Mouse (Mus musculus) limb, embryonic 12.5 days (tissue): ENCODE data around the gene Cdk15. TPM values are rescaled to one million over a fixed set of nuclear protein-coding genes. Genes with fewer than 3 reads are reported as not detected.

ENCODE experiments used
- ATAC-seq: fragments of 200-750 bp; cut with Nextera tagmentation; 2 replicates; pipeline ENCODE4 v1.8.0; 2017; ENCODE audit warnings: low read depth, moderate TSS enrichment; ENCODE audit not compliant: insufficient number of reproducible peaks, insufficient read depth, low FRiP score, low TSS enrichment
- H3K27ac ChIP-seq: fragments of 300-500 bp; sonication (generic); 2 replicates; pipeline ENCODE4 v1.5.1; 2016; ENCODE audit warnings: mild to moderate bottlenecking, moderate library complexity
- H3K27me3 ChIP-seq: fragments of 300-500 bp; sonication (generic); 2 replicates; pipeline ENCODE4 v1.6.1; 2016; ENCODE audit warnings: mild to moderate bottlenecking, moderate library complexity
- H3K36me3 ChIP-seq: fragments of 300-500 bp; sonication (generic); 2 replicates; pipeline ENCODE4 v1.6.1; 2016; ENCODE audit warnings: mild to moderate bottlenecking, moderate library complexity
- H3K4me1 ChIP-seq: fragments of 300-500 bp; sonication (generic); replicated peaks from 2 replicates; pipeline ENCODE4 v1.6.1; 2016
- H3K4me2 ChIP-seq: fragments of 300-500 bp; sonication (generic); 2 replicates; pipeline ENCODE4 v1.6.1; 2016; ENCODE audit warnings: mild to moderate bottlenecking, moderate library complexity
- H3K4me3 ChIP-seq: fragments of 300-500 bp; sonication (generic); replicated peaks from 2 replicates; pipeline ENCODE4 v1.5.1; 2016; ENCODE audit warnings: mild to moderate bottlenecking
- H3K9ac ChIP-seq: fragments of 300-500 bp; sonication (generic); replicated peaks from 2 replicates; pipeline ENCODE4 v1.6.1; 2016; ENCODE audit warnings: mild to moderate bottlenecking, moderate library complexity
- H3K9me3 ChIP-seq: fragments of 300-500 bp; sonication (generic); 2 replicates; pipeline ENCODE4 v1.6.1; 2016; ENCODE audit warnings: mild to moderate bottlenecking, moderate library complexity
- WGBS: fragments of 180-500 bp; shearing (Covaris S2); methylation state at CpG from one replicate; pipeline ENCODE4 v1.1.7; 2016; 5-methylcytosine and 5-hydroxymethylcytosine counted together
- polyA plus RNA-seq: library from polyadenylated mRNA; unstranded; fragments of >200 nt; fragmentation: Nextera tagmentation; extraction: Ambion mirVana; gene quantifications from 2 replicates; pipeline ENCODE4 v1.2.1, GENCODE M21; 2016

The Cdk15 gene
- polyA plus RNA-seq, 1 experiment from 2014 or later: not detected

GRCm38 (mm10) chr1:59377312-59377711, 120.6 kb downstream of the Cdk15 start:
- Histone ChIP-seq H3K27ac (no peak overlapping the region), H3K27me3 (no peaks in the 10 kb centered on the region), H3K4me3 (no peak overlapping the region), H3K36me3 (no peaks in the 10 kb centered on the region), H3K9me3 (0 out of 2 replicates have a peak, but pooled peaks cover 8% of the 10 kb centered on the region), H3K9ac (no peak overlapping the region), H3K4me1 (peaks cover 17% of the 10 kb centered on the region), H3K4me2 (no peak overlapping the region)
- WGBS: 67% methylated on average over 9 of the region's 9 CpGs
- no peak for ATAC-seq

DNA sequence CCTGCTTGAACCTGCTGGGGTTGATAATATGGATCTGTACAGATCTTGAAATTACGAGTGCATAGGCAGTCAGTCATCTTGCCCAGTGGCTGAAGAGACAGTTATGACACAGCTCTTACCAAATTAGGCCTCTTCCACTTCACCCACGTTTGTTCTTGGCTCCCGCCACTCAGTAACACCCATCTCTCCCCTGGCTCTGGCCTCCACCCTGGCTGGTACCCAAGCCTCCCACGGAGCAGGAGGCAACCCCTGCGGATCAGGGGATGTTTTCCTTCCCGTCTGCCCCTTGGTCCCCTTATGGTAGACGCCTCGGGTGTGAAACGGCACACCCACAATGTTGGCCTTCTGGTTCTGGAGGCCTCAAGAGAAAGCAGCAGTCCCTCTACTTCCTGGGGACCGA, 124.2 kb downstream of the Cdk15 start:
- Histone ChIP-seq H3K4me3 (no peak overlapping the region), H3K27ac (no peak overlapping the region), H3K9me3 (no peaks in the 10 kb centered on the region), H3K9ac (no peak overlapping the region), H3K4me1 (peaks cover 18% of the 10 kb centered on the region), H3K4me2 (no peak overlapping the region), H3K27me3 (no peaks in the 10 kb centered on the region), H3K36me3 (no peaks in the 10 kb centered on the region)
- WGBS: 53% methylated on average over 10 of the region's 10 CpGs
- ATAC-seq: no peak

GRCm38 (mm10) chr1:59381483-59381882, 124.8 kb downstream of the Cdk15 start:
- Histone ChIP-seq H3K4me2 (no peak overlapping the region), H3K27ac (no peak overlapping the region), H3K36me3 (no peaks in the 10 kb centered on the region), H3K27me3 (no peaks in the 10 kb centered on the region), H3K4me3 (no peak overlapping the region), H3K9me3 (no peaks in the 10 kb centered on the region), H3K9ac (no peak overlapping the region), H3K4me1 (peaks cover 12% of the 10 kb centered on the region)
- WGBS: 72% methylated on average over 7 of the region's 7 CpGs
- ATAC-seq: no peak

DNA sequence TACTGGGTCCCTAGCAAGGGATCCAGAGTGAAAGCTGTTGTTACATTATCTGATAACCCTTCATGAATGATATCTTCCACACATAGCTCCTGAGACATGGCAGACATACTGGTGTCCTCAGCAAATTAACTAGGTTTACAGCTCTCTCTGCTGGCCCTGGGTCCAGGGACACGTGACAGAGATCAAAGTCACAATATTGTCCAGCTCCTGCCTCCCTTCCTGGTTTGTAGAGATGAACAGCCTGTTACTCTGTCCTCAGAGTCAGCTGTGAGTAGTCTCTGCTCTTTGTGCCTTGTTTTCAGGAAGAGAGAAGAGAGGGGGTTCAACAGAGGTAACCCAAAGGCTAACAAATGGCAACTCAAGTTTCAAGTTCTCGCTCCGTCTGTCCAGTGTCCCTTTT, 125.8 kb downstream of the Cdk15 start:
- H3K9me3 ChIP-seq: no peaks in the 10 kb centered on the region
- no peak overlapping the region for H3K9ac ChIP-seq
- 65% methylated on average over 3 of the region's 3 CpGs for WGBS
- no peak for ATAC-seq
- no peak overlapping the region for H3K27ac ChIP-seq
- no peaks in the 10 kb centered on the region for H3K36me3 ChIP-seq
- no peak overlapping the region for H3K4me3 ChIP-seq
- no peak overlapping the region for H3K4me2 ChIP-seq
- H3K27me3 ChIP-seq: no peaks in the 10 kb centered on the region
- H3K4me1 ChIP-seq: peaks cover 12% of the 10 kb centered on the region; the same call in 1 of the 2 replicates

DNA sequence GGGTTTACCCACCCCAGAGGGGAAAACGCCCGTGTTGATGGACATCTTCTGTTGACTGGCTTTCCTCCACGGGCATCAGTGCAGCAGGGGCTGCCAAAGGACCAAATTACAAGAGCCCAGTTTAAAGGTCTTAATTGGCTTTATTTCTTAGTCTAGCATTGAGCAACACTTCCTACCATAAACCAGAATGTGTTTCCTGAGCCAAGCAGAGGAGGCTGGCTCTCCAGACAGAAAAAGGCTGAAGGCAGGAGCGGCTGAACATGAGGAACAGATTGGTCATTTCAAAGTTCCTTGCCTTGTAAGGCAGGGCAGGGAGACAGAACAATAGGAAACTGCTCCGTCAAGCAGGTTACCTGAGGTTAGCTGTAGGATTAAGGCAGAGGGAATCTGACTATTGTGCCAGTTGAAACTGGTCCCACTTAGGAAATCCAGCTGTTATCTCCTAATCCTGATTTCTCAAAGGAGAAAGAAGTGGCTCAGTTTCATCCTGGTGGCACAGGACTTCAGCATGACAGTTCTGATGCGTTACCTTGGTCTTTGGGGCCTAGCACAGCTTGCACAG, 126.4 kb downstream of the Cdk15 start:
- Histone ChIP-seq H3K4me1 (peaks cover 12% of the 10 kb centered on the region; the same call in 1 of the 2 replicates), H3K9ac (no peak overlapping the region), H3K27me3 (no peaks in the 10 kb centered on the region), H3K9me3 (no peaks in the 10 kb centered on the region), H3K36me3 (no peaks in the 10 kb centered on the region), H3K27ac (0 out of 2 replicates have a peak overlapping the region, but pooled peaks have one; percentile 4), H3K4me3 (no peak overlapping the region), H3K4me2 (no peak overlapping the region)
- no peak for ATAC-seq
- WGBS: 53% methylated on average over 6 of the region's 6 CpGs

DNA sequence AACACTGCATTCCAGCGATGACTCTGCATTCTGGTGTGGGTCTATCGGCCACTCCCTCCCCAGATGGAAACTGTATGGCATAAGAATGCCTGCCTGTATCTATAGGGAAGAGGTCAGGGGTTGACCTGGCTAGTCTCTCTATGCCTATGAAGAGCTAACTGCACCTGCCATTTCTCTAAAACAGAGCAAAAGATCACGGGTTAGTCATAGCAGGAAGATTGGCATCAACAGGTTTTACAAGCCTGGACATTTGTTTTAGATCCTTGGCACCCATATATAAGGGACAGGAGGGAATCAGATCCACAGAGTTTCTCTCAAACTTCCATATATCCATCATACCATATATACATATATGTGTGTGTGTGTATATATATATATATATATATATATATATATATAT, 127.7 kb downstream of the Cdk15 start:
- 88% methylated on average over 3 of the region's 3 CpGs for WGBS

DNA sequence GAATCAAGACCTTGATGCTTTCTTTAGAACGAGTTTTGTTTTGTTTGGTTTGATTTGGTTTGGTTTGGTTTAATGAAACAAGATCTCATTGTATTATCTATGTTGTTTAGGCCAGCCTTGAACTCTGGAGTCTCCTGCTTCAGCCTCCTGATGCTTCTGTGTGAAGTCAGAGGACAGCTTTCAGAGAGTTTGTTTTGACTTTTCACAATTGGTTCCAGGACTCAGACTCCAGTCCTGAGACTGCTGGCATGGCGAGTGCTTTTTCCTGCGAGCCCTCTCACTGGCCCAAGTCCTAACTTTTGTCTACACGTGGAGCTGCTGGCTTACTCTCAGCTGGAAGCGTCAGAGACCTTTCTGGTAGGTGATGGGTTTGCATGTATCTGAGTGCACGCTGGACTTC, 128.9 kb downstream of the Cdk15 start:
- Histone ChIP-seq H3K9ac (no peak overlapping the region), H3K4me2 (no peak overlapping the region), H3K9me3 (no peaks in the 10 kb centered on the region), H3K27ac (no peak overlapping the region), H3K4me1 (peaks cover 6% of the 10 kb centered on the region; the same call in 1 of the 2 replicates), H3K4me3 (no peak overlapping the region), H3K36me3 (no peaks in the 10 kb centered on the region), H3K27me3 (no peaks in the 10 kb centered on the region)
- no peak for ATAC-seq
- WGBS: 78% methylated on average over 6 of the region's 6 CpGs

More for the DNA sequence above, 127.7 kb downstream of the Cdk15 start:
- ATAC-seq: no peak
- Histone ChIP-seq H3K27me3 (no peaks in the 10 kb centered on the region), H3K4me1 (peaks cover 6% of the 10 kb centered on the region; the same call in 1 of the 2 replicates), H3K9me3 (no peaks in the 10 kb centered on the region), H3K4me2 (no peak overlapping the region), H3K4me3 (no peak overlapping the region), H3K36me3 (no peaks in the 10 kb centered on the region), H3K9ac (no peak overlapping the region), H3K27ac (no peak overlapping the region)

GRCm38 (mm10) chr1:59387542-59388314, 131.0 kb downstream of the Cdk15 start:
- Histone ChIP-seq H3K4me1 (peaks cover 4% of the 10 kb centered on the region; the same call in 1 of the 2 replicates), H3K4me2 (no peak overlapping the region), H3K36me3 (no peaks in the 10 kb centered on the region), H3K27ac (no peak overlapping the region), H3K4me3 (no peak overlapping the region), H3K27me3 (no peaks in the 10 kb centered on the region), H3K9ac (no peak overlapping the region), H3K9me3 (no peaks in the 10 kb centered on the region)
- WGBS: 34% methylated on average over 3 of the region's 3 CpGs
- ATAC-seq: no peak

DNA sequence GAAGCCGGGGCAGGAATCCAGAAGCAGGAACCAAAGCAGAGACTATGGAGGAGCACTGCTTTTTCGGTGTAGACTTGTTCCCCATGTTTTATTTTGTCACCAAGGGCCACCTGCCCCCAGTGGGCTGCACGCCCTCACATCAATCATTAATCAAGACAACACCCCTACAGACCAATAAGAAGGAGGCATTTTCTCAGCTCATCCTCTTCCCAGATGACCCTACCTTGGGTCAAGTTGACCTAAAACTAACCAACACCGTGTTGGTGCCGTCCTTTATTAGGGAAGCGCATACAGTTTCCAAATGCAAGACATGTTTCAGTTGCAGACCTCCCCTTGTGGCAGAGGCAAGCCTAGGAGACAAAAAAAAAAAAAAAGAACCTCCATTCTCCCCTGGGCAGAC, 132.5 kb downstream of the Cdk15 start:
- Histone ChIP-seq H3K4me2 (no peak overlapping the region), H3K9me3 (no peaks in the 10 kb centered on the region), H3K9ac (no peak overlapping the region), H3K4me1 (peaks cover 4% of the 10 kb centered on the region; the same call in 1 of the 2 replicates), H3K4me3 (no peak overlapping the region), H3K36me3 (no peaks in the 10 kb centered on the region), H3K27ac (no peak overlapping the region), H3K27me3 (no peaks in the 10 kb centered on the region)
- no peak for ATAC-seq
- 88% methylated on average over 6 of the region's 6 CpGs for WGBS

GRCm38 (mm10) chr1:59391736-59392135, 135.0 kb downstream of the Cdk15 start:
- H3K4me1 ChIP-seq: peaks cover 21% of the 10 kb centered on the region
- no peak for ATAC-seq
- no peak overlapping the region for H3K4me3 ChIP-seq
- H3K27ac ChIP-seq: no peak overlapping the region
- no peak overlapping the region for H3K4me2 ChIP-seq
- no peaks in the 10 kb centered on the region for H3K27me3 ChIP-seq
- WGBS: 82% methylated on average over 3 of the region's 3 CpGs
- no peaks in the 10 kb centered on the region for H3K9me3 ChIP-seq
- H3K9ac ChIP-seq: no peak overlapping the region
- H3K36me3 ChIP-seq: no peaks in the 10 kb centered on the region

DNA sequence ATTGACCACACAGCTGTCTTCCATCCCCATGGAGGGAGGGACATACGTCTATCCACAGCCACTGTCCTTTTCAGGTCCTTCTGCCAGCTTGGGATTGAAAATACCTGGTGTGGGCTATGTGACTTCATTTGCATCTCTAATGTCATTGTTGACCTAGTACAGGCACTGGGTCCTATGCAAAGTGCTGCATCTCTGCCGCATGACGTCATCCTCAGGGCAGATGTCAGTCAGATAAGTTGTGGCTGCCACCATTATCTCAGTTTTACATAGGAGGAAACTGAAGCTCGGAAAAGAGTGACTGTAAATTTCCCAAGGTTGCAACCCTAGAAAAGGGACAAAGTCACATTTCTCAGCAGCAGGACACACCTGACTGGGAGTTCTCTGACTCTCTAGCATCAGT, 137.4 kb downstream of the Cdk15 start:
- peaks cover 19% of the 10 kb centered on the region for H3K4me1 ChIP-seq
- H3K36me3 ChIP-seq: no peaks in the 10 kb centered on the region
- H3K4me2 ChIP-seq: no peak overlapping the region
- H3K4me3 ChIP-seq: no peak overlapping the region
- ATAC-seq: no peak
- 83% methylated on average over 4 of the region's 4 CpGs for WGBS
- H3K9ac ChIP-seq: no peak overlapping the region
- H3K27me3 ChIP-seq: no peaks in the 10 kb centered on the region
- 0 out of 2 replicates have a peak overlapping the region, but pooled peaks have one; percentile 81 for H3K27ac ChIP-seq
- no peaks in the 10 kb centered on the region for H3K9me3 ChIP-seq
